Mouse (Mus musculus) CH12.LX (cell line): ENCODE measurements around the gene Zfp981. TPM values are rescaled to one million over a fixed set of nuclear protein-coding genes. Genes with fewer than 3 reads are reported as not detected.
A peak's percentile ranks its signal among the peaks of the same experiment; 100 is the strongest.
"Not testable (repeated sequence)": the region's sequence is repeated elsewhere in the genome, so short reads cannot be mapped to it uniquely, and the experiment has no call there.

ENCODE experiments used
- DNase-seq: peaks from one replicate; pipeline ENCODE4 v3.0.0-alpha.2; 2013; ENCODE audit errors: extremely low read depth
- H3K27ac ChIP-seq: 2 replicates; pipeline ENCODE4 v1.5.1; 2012; ENCODE audit warnings: low read depth, mild to moderate bottlenecking, control low read depth, moderate library complexity; ENCODE audit not compliant: insufficient read depth
- H3K27me3 ChIP-seq: replicated peaks from 2 replicates; pipeline ENCODE3; 2012; ENCODE audit warnings: inconsistent platforms
- H3K36me3 ChIP-seq, 2 experiments: replicated peaks in 1 of 2; 2 replicates each; pipeline versions ENCODE3 to v1.6.1; 2012; ENCODE audit warnings: inconsistent platforms in 1 of 2, low read length in 1 of 2, mild to moderate bottlenecking in 1 of 2, mixed read lengths in 1 of 2, moderate library complexity in 1 of 2; ENCODE audit not compliant: control insufficient read depth in 1 of 2, insufficient read depth in 1 of 2
- H3K4me1 ChIP-seq, 2 experiments: 2 replicates each; pipeline ENCODE4 v1.6.1; 2012; ENCODE audit warnings: inconsistent platforms in 1 of 2, moderate library complexity in 1 of 2; ENCODE audit not compliant: insufficient read depth in 2 of 2, control insufficient read depth in 1 of 2
- H3K4me2 ChIP-seq: 2 replicates; pipeline ENCODE4 v1.6.1; 2012; ENCODE audit warnings: low read depth, mild to moderate bottlenecking, control low read depth; ENCODE audit not compliant: poor library complexity, insufficient read depth, severe bottlenecking
- H3K4me3 ChIP-seq, 3 experiments: fragments of 150-350 bp in 1 of 3; sonication (generic) in 1 of 3; replicated peaks in 1 of 3; 2 replicates each; pipeline versions ENCODE3 to v1.5.1; 2011 to 2012; ENCODE audit warnings: low read depth in 2 of 3, low read length in 2 of 3, mild to moderate bottlenecking in 2 of 3, moderate library complexity in 2 of 3, control low read depth in 1 of 3, improper control_type of control experiment in 1 of 3, inconsistent platforms in 1 of 3, mixed read lengths in 1 of 3; ENCODE audit not compliant: poor library complexity in 1 of 3
- H3K79me2 ChIP-seq: replicated peaks from 2 replicates; pipeline ENCODE4 v1.6.1; 2012; ENCODE audit warnings: mild to moderate bottlenecking, moderate library complexity; ENCODE audit not compliant: control insufficient read depth, poor library complexity, insufficient read depth, severe bottlenecking; ENCODE audit errors: extremely low read depth
- H3K9ac ChIP-seq: 2 replicates; pipeline ENCODE4 v1.6.1; 2012; ENCODE audit warnings: low read depth, mild to moderate bottlenecking, control low read depth, moderate library complexity; ENCODE audit not compliant: insufficient read depth
- H3K9me3 ChIP-seq: replicated peaks from 2 replicates; pipeline ENCODE3; 2012; ENCODE audit warnings: low read length, inconsistent platforms, mixed read lengths
- CTCF ChIP-seq, 2 experiments: IDR thresholded peaks in 1 of 2; conservative IDR thresholded peaks in 1 of 2; 2 replicates each; pipeline ENCODE4 v1.5.1; 2011 to 2012; ENCODE audit warnings: low read depth in 2 of 2, low read length in 2 of 2, improper control_type of control experiment in 1 of 2, inconsistent platforms in 1 of 2, mild to moderate bottlenecking in 1 of 2, moderate library complexity in 1 of 2
- RAD21 ChIP-seq: IDR thresholded peaks from 2 replicates; pipeline ENCODE4 v1.6.1; 2011; ENCODE audit warnings: low read depth, mild to moderate bottlenecking, low read length, improper control_type of control experiment, moderate library complexity
- dilution Hi-C: fragments of 300-500 bp; cut with MboI; formaldehyde crosslinking; loops from 2 replicates; pipeline ENCODE4 v1.14.3; 2020; ENCODE audit warnings: low sequenced_read_pairs; ENCODE audit not compliant: extremely low pct_unique_long_range_greater_than_20kb, extremely low pct_ligation_motif_present
- in situ Hi-C: fragments of 300-500 bp; cut with MboI; formaldehyde crosslinking; loops from 3 replicates; pipeline ENCODE4 v1.14.3; 2019; ENCODE audit warnings: low sequenced_read_pairs, low pct_ligation_motif_present, low pct_unique_long_range_greater_than_20kb, mixed read lengths
- polyA plus RNA-seq: library from polyadenylated mRNA; unstranded; fragments of >175 nt; gene quantifications from 2 replicates; pipeline ENCODE4 v1.2.1, GENCODE M21; 2012; ENCODE audit warnings: low read depth; ENCODE audit not compliant: insufficient read length
- total RNA-seq, 2 experiments: library from RNA; depleted of rRNA; stranded (reverse); fragments of 300-350 nt in 1 of 2; fragments of >200 nt in 1 of 2; gene quantifications; 2 replicates each; pipeline ENCODE4 v1.2.3; 2012 to 2014

Zfp981 gene
- total and polyA plus RNA-seq, 3 experiments: not detected

DNA sequence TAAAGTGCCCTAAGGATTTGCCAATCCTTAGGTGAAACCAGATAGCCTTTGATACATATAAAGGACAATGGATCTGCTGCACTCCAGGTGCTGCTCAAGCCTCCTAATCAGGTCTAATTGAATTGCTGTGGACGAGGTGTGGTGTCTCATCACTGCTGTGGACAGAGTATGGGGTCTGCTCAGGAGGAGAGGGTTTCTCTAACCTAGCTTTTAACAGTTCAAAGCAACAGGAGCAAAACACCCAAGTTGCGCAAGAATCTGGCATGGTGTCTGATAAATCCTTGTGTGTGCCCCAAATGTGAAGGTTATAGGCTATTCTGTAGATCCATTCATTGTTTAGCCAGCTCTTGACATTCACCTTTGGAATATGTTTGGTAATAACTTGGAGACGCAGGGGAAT lies 24.9 kb upstream of the Zfp981 start:
- H3K27me3 ChIP-seq, H3K4me2 ChIP-seq, H3K36me3 ChIP-seq, dilution Hi-C loops, DNase-seq, in situ Hi-C loops, H3K4me3 ChIP-seq, H3K79me2 ChIP-seq, H3K27ac ChIP-seq, H3K9ac ChIP-seq, H3K4me1 ChIP-seq: not testable (repeated sequence)
- peaks cover 12% of the 10 kb centered on the region for H3K9me3 ChIP-seq

GRCm38 (mm10) chr4:146480376-146481096 lies 21.3 kb upstream of the Zfp981 start:
- in situ Hi-C loops: not testable (repeated sequence)

DNA sequence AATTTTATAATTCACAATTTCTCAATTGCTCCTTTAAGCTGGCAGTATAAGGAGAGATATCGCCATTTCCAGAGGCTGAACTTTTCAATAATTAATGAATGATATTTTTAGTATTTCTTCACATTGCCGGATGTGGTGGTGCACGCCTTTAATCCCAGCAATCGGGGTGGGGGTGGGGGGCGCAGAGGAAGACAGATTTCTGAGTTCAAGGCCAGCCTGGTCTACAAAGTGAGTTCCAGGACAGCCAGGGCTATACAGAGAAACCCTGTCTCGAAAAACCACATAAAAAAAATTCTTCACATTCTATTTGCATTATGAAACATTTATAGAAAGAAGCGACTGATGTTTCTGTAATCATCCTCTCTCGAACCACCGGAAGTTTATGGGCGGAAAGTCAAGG lies 19.3 kb upstream of the Zfp981 start:
- peaks cover 24% of the 10 kb centered on the region for H3K9me3 ChIP-seq
- H3K79me2 ChIP-seq, H3K27ac ChIP-seq, H3K27me3 ChIP-seq, H3K36me3 ChIP-seq, dilution Hi-C loops, H3K4me3 ChIP-seq, H3K4me2 ChIP-seq, H3K4me1 ChIP-seq, DNase-seq, H3K9ac ChIP-seq, in situ Hi-C loops: not testable (repeated sequence)

More at GRCm38 (mm10) chr4:146480376-146481096, 21.3 kb upstream of the Zfp981 start:
- dilution Hi-C loops, H3K4me1 ChIP-seq, H3K79me2 ChIP-seq, DNase-seq, H3K4me2 ChIP-seq, H3K27ac ChIP-seq, H3K36me3 ChIP-seq, H3K27me3 ChIP-seq, H3K4me3 ChIP-seq, H3K9ac ChIP-seq: not testable (repeated sequence)
- H3K9me3 ChIP-seq: peaks cover 24% of the 10 kb centered on the region

- H3K36me3 ChIP-seq, dilution Hi-C loops: not testable (repeated sequence)
- peak; percentile 7 for TF ChIP-seq RAD21
- TF ChIP-seq CTCF (conservative IDR thresholded peaks at IDR 0.05 in 1 of 2, IDR thresholded peaks at IDR 0.05 in 1 of 2; ENCODE audit: low read depth in 2 of 2, low read length in 2 of 2): peak in 1 of 2 experiments; percentile 32; a peak in 3 of 4 replicates
Measured at GRCm38 (mm10) chr4:146483571-146484280, 18.1 kb upstream of the Zfp981 start.

GRCm38 (mm10) chr4:146484676-146485075 lies 17.2 kb upstream of the Zfp981 start:
- H3K9me3 ChIP-seq: peaks cover 24% of the 10 kb centered on the region
- H3K9ac ChIP-seq, H3K4me3 ChIP-seq, H3K4me2 ChIP-seq, in situ Hi-C loops, H3K27ac ChIP-seq, H3K4me1 ChIP-seq, DNase-seq, H3K36me3 ChIP-seq, H3K27me3 ChIP-seq, dilution Hi-C loops, H3K79me2 ChIP-seq: not testable (repeated sequence)

More at GRCm38 (mm10) chr4:146483571-146484280, 18.1 kb upstream of the Zfp981 start:
- DNase-seq, H3K4me3 ChIP-seq, in situ Hi-C loops, H3K4me1 ChIP-seq, H3K27me3 ChIP-seq, H3K4me2 ChIP-seq, H3K9ac ChIP-seq, H3K79me2 ChIP-seq, H3K27ac ChIP-seq: not testable (repeated sequence)
- peaks cover 22% of the 10 kb centered on the region for H3K9me3 ChIP-seq
